Mouse (Mus musculus): Measurements from ENCODE around the gene Hcfc1r1.

Hcfc1r1 gene

DNA sequence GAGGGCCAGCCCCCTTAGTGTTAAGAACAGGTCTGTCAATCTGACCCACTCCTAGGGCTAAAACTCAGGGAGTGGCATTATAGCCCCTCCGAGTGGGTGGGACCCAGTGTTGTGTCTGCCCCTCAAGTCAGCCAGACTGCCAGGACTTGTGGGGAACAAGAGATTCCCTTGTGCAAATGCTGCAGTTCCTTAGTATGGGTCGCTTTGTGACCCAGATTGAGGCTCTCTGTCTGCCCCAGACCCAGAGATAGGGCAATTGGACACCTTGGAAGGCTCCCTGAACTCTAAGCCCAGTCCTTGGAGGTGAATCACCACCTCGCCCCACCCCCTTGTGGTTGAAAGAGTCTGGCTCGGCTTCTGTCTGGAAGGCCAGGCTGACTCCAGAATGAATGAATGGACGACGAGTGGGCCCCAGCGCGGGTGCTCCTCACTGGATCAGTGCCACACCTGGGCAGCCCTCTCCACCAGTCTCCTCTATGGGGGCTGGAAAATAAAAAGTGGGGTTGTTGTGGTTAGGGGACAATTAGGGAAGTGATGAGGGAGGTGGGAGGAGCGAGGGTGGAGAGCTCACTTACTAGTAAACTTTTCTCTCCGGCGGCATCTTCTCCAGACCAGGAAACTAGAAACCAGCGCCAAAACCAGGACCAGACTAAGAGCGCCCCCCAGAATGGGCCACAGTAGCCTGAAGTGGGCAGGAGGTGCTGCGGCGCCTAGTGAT lies 2.3 kb downstream of the Hcfc1r1 start:
- no peak for DNase-seq (ENCODE audit: low spot score)

DNA sequence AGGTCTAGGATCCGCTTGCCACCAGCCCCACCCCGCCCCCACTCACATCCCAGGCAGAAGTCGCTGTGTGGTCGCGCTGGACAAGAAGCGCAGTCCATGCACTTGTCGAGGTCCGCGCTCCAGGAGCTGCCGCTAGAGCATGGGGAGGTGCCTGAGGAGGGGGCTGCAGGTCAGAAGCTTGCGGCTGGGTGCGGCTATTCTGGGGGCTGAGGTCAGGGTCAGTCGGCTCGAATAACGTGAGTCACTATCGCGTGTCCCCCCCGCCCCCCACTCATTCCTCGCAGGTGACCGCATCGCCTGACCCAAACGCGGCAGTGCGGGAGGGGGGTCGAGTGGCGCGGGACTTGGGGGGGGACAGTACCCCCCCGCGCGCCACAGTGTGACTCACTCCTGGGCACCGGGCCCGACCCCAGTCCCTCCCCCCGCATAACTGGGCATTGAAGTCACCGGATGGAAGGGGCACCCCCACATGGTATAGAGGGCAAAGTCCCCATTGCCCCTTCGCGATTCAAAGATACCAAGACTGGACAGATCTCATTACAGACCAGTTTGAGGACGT lies 3.2 kb downstream of the Hcfc1r1 start:
- no peak for DNase-seq (ENCODE audit: low spot score)

DNA sequence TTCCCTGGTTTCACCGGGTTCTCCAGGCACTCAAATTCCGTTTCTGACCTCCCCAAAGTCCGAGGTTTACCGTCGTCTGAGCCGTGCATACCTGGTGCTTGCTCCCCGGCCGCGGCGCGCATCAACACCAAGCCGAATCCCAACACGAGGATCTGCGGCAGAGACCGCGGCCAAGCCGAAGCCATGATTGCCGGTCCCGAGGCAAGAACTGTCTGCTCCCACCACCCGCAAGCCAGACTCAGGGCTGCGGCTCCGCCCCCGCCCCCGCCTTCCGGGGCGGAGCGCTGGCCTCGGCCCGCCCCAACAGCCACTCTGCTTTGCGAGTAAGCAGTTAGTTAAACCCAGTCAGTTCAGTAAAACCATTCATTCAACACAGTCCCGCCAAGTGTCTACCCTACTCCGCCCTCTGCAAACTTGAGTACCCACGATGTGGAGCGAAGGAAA lies 3.9 kb downstream of the Hcfc1r1 start, which contains the start of gene Tnfrsf12a:
TSS of gene Tnfrsf12a (minus strand) at position 233 of the 444 bp plus-strand sequence.
- no peak for DNase-seq (ENCODE audit: low spot score)

DNA sequence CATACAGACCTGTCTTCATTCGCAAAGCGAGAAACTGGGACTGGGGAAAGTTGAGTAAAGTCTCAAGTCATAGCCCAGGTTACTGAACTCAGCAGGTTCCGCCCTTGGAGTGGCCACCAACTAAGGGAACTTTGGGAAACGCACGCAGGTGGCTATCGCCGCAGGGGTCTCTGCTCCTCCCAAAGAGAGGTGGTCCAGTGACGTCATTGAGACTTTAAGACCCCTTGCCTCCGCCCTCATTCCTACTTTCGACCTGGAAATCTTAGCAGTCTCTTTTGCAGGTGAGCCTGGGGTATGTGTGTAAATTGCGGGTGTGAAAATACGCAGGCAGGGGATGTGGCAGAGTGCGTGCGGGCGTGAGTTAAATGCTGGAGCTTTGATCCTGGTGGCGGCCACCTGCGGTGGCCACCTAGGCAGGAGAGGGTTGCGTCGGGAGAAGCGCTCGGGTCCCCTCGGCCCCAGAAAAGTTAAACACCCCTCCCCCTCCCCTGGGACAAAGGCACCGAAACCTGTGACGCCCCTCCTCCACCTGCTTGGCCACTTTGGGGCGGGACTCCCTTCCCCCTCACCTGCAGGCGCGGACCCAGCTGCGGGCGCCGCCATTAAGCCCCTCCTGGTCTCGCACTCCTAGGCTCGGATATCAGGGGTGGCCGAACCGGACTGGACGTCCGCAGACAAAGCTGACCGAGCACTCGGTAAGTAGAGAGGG lies 5.9 kb downstream of the Hcfc1r1 start, which contains the start of gene Cldn6:
TSS of gene Cldn6 (plus strand) at position 123 of the 709 bp plus-strand sequence.
- no peak for DNase-seq (ENCODE audit: low spot score)

DNA sequence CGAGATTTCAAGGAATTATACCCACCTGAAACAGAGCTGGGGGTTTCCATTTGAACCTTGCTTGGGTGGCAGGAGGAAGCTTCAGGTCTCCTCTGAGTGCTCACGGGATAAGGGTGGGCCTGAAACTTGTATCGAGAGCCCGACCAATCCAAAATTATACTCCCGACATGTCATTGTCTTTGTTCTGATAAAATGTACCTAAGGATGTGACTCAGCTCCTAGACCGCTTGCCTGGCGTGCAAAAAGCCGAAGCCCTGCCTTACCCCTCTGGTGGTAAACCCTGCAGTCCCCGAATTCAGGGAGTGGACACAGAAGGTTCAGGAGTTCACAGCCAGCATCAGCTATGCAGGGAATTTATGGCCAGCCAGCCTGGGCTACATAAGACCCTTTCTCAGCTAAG lies 6.9 kb downstream of the Hcfc1r1 start:
- no peak for DNase-seq (ENCODE audit: low spot score)

DNA sequence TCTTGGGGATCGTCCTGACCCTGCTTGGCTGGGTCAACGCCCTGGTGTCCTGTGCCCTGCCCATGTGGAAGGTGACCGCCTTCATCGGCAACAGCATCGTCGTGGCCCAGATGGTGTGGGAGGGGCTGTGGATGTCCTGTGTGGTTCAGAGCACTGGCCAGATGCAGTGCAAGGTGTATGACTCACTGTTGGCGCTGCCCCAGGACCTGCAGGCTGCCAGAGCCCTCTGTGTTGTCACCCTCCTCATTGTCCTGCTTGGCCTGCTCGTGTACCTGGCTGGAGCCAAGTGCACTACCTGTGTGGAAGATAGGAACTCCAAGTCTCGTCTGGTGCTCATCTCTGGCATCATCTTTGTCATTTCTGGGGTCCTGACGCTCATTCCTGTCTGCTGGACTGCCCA lies 7.7 kb downstream of the Hcfc1r1 start:
- DNase-seq (ENCODE audit: low spot score): no peak

DNA sequence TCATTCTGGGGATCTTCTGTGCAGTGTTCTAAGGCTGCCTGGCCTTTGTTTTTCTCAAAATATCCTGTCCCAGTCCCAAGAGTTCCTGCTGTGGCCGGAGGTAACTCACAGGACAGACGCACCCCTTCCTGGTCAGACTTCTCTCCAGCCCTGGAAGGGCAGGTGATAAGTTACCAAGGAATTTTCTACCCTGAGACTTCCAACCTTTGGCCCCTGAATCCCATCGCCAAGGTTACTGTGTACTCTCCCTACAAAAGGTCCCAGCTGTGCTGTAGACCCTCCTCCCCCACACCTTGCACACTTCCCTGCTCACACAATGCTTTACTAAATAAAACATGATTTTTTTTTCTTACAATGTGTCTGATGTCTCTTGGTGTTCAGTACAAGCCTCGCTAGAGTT lies 8.7 kb downstream of the Hcfc1r1 start:
- no peak for DNase-seq (ENCODE audit: low spot score)

DNA sequence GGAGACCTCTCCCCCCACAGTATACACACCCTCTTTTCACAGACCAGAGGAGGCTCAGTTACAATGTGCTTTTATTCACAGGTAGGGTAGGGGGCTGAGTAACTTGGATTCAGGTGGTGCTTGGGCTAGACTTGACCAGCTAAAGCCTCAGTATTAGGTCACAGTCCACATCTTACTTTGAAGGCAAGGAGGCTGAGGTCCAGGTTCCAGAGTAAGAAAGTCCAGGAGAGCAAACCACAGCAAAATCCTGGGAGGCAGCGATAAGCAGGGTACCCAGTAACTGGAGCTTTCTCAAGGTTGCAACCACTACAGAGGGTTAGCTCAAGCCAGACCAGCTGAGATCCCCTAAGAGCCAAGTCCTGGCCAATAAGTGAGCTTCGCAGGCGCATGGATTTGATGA lies 9.1 kb downstream of the Hcfc1r1 start:
- no peak for DNase-seq (ENCODE audit: low spot score)

DNA sequence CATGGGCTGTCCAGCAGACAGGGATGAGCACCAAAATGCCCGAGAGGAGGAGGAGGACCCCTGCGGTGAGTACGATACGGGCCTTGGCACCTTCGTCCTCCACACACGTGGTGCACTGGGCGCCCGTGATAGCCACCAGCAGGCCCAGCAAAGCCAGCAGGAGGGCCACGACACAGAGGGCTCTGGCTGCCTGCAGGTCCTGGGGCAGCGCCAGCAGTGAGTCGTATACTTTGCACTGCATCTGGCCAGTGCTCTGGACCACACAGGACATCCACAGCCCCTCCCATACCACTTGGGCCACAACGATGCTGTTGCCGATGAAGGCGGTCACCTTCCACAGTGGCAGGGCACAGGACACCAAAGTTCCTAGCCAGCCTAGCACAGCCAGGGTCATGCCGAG lies 9.8 kb downstream of the Hcfc1r1 start:
- no peak for DNase-seq (ENCODE audit: low spot score)

DNA sequence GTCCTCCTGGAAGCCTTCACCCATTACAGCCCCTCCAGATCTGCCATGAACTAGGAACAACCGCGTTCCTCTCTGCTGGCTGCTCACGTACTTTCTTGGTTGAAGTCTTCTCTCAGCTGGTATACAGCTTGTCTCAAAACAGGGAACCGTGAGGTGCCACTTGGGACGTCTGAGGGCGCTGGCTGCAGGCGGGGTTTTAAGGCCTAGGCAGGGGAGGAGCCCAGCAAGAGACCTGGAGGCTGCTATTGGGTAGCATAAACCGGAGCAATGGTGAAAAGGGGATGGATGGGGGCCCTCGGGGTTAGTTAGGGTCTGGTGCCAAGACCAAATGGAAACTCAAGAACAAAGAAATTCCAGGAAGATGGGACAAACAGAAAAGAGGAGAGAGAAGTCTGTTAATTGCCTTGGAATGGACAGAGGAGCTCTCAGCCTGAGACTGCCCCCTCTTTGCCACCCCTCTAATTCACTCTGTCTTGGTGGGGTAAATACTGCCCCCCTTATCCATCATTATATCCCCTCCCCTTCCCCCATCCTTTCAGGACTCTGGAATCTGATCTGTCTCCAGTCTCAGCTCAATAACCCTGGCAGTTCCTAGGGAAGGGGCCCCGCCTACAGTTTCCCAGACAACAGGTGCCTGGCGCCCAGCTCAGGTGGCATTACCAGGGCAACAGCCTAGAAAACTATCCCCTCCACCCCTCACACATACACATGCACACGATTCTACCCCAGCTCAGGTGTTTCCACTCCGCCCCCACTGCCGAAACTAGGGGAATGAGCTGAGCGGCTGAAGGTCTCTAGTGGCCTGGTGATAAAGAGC lies 10.7 kb downstream of the Hcfc1r1 start, which contains the start of gene Cldn9:
TSS of gene Cldn9 (minus strand) at position 171 of the 817 bp plus-strand sequence.
- no peak for DNase-seq (ENCODE audit: low spot score)

DNA sequence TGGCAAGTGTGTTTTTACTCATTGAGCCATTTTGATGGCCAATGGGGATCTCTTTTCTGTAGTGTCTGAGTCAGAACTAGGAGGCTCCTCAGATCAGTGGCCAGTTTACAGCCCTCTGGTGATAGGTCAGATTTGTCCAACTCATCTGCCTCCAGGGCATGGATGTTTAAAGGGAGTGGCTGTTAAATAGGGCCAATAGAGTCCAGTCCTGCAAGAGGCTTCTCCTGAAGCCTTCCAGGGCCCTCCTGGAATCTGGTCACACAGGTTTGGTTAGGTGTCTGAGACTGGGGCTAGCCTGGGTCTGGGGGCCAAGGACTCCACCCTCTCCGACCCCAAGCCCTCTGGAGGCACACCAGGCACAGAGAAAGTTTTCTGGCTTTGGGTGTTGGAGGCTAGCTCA lies 21.1 kb downstream of the Hcfc1r1 start:
- DNase-seq (ENCODE audit: low spot score): no peak

DNA sequence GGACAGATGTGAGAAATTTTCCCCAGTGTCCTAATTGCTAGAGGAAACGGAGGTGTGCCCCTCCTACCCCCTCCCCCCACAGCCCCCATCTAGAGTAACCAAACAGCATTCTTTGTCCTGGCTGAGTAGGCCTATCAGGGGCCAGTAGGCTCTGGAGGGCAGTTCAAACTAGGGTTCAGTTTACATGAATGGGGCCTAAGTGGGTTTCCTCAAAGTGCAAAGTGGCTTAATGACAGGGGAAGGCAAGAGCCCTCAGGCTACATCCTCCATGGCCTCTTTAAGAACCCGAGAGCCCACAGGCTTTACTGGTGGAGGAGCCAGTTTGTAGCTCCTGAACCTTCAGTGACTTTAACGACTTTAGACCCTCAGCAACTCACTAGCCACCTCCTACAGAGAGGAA lies 22.4 kb downstream of the Hcfc1r1 start:
- no peak for DNase-seq (ENCODE audit: low spot score)

DNA sequence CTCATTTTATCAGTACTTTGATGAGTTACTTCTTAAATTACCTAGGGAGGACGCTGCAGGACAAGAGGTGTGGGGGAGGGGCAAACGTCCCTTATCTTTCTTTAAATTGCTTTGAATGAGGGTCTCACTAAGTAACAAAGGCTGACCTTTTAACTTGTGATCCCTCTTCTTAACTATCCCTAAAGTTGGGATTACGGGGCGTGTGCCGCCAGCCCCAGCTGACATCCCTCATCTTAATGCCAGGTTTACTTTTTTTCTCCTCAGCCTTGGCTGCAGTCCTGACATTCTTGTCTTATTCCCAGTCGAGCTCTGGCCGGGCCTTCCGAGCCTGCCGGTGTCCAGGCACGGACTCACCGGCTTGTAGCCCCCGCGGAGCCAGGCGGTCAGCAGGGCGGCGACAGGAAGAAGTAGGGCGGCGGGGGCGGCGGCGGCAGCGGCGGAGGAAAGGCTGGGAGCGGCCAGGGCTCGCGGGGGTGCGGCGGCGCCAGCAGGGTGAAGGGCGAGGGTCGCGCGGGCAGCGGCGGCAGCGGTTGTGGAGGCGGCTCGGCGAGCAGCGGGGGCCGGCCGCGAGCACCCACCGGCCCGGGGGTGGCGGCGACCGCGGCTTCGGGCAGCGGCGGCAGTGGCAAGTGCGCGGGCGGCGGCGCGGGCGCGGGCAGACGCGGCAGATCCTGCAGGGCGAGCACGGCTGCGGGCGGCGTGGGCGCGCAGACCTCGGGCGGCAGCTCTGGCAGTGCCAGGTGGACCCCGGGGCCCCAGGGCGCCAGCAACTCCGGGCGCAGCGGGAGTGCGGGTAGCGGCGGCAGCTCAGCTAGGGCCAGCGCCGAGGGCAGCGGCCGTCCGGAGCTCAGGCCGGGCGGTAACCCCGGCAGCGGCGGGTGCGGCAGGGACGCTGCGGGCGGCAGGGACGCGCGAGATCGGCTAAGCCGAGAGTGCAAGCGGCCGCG lies 26.0 kb downstream of the Hcfc1r1 start:
- DNase-seq (ENCODE audit: low spot score): no peak

DNA sequence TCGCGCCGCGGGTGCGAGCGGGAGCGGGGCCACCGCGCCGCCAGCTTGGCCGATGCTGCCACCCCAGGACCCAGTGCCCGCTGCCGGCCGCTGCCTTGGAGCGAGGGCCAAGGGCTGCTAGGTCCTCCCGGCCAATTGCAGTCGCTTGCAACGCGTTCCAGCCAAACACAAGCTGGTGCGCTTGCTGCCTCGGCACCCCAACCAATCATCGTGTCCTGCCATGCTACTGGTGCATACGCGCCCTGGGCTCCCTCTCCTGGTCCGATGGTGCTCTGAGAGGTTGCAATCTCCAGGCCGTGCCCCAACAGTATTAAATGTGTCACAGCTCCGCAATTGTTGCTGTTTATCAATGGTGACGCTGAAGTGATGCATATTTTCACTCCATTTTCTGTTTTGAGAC lies 26.7 kb downstream of the Hcfc1r1 start:
- peak; percentile 89 for DNase-seq (ENCODE audit: low spot score)

DNA sequence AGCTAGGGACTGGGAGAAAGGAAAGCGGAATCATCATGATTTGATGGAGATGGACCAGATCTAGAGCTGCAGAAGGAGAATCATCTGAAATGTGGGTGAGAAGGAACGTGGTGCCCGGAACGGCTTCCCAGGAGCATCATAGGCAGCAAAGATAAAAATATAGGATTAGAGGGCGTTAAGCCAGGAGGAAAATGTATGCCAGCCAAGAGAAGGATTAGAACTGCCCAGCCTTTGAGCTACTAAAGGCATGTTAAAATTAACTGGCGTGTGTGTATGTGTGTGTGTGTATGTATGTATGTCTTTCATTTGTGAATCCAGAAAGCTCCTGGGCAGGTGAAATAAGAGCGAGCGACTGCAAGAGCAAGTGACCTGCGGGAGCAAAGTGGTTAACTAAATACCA lies 29.9 kb downstream of the Hcfc1r1 start:
- DNase-seq (ENCODE audit: low spot score): no peak

DNA sequence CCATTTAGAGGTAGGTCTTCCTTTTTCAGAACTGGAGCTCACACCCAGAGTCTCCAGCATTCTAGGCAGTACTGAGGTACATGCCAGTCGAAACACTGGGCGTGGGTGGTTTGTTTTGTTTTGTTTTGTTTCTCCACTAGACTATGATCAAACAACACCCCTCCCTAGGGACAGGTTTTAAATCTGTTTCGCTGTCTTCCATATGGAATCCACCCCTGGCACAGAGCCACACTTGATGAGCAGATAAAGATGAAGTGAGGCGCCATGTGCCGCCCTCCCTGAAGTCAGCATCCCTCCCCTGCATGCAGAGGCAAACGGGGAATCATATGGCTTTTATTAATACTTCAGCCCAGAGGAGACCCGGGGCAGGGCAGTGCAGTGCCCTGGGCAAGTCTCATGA lies 31.3 kb downstream of the Hcfc1r1 start:
- no peak for DNase-seq (ENCODE audit: low spot score)

DNA sequence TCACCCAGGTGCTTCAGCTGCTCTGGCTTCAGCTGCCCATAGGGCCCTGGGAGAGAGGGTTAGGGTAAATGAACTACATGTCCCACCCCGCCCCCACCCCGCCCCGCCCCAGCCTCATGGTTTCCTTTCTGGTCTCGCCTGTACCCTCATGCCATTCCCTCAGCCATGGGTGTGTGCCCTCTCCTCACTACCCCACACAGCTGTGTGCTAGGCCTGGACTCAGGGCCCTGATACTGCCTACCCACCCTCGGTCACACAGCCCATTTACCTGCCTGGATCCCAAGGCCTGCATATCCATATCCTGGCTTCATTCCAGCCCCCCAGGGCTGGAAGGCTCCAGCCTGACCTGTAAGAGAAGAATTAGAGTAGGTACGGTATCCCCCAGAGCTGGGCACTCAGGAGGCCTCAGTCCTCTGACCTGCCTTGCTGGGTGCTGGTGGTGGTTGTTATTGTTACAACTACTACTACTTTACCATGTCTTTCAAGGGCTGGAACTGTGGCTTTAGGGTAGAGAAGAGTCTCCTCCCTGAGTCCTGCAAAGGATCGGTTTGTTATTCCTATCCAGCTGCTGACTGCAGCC lies 32.2 kb downstream of the Hcfc1r1 start:
- no peak for DNase-seq (ENCODE audit: low spot score)

DNA sequence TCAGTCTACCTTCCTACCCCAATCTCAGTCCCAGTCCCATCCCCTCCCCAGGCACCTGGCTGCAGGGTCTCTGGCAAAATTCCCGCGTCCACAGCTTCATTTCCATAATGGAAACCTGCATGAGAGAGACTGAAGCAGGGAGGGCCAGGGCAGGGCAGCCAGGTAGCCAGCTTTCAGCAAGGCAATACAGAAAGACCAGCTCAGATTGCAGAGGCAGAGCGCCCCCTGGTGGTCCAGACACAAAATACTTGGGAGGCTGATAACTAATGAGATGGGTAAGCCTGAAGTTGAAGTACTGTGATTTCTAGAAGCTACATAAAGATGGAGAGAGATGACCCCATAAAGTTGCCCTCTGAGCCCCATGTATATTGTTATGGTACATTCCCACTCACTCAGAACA lies 32.8 kb downstream of the Hcfc1r1 start:
- peak; percentile 59 for DNase-seq (ENCODE audit: low spot score)

DNA sequence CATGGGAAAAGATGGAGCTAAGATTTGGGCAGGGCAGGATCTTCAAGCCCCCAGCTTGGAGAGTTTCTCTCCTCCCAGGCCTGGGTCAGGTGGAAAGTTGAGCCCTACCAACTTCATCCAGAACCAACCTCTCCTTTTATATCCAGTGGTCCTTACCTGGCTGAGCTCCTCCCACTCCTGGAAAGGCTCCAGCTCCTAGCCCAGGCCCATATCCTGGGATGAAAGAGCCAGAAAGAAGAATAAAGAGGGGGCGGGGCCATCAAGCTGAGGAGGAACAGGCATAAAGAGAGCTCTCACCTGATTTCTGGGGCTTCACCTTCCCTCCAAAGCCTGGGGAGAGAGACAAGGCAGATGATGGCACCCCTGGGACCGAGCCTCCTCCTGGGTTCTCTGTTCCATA lies 43.6 kb downstream of the Hcfc1r1 start:
- DNase-seq (ENCODE audit: low spot score): no peak

DNA sequence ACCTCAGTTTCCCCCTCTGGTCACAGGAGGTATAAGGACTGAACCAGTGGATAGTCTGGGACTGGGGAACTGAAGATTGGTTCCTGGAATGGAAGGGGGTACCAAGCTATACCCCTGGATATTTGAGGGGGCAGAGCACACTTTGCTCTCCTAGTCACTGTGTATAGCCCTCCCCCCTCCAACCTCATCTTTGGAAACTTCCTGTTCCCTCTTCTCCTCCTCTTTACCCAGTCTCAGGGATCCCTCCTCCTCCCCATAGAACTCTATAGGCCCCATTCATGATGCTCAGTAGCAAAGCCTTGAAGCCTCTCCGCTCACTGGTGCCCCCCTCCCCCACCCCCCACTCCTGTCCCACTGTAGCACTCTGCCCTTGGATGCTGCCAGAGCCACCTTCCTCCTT lies 46.1 kb downstream of the Hcfc1r1 start:
- no peak for DNase-seq (ENCODE audit: low spot score)

DNA sequence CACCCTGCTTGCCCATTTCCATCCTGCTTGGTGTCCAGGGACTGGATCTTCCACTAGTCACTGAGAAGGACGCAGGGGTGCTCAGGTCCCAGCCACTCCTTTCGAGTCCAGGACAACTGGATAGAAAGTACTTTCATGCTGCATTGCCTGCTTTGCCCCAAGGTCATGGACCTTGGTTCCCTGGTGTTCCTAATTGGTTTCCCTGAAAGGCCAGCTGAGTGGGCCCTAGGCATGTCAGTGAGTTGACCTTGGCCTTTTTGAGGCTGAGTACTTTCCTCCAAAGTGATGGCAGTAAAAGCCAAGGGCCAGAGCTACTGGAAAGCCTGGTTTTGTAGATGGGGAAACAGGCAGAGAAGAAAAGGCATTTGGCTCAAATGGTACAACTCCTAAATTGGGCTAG lies 48.5 kb downstream of the Hcfc1r1 start:
- no peak for DNase-seq (ENCODE audit: low spot score)
